Mouse (Mus musculus): ENCODE measurements around the gene Arap2. TPM values are rescaled to one million over a fixed set of nuclear protein-coding genes. Genes with fewer than 3 reads are reported as not detected.
A peak's percentile ranks its signal among the peaks of the same experiment; 100 is the strongest.

Gene Arap2
- 2.0 and 2.4 TPM in 2 replicates for polyA plus RNA-seq (2015; fragmentation: Nextera tagmentation; extraction: Ambion mirVana)

DNA sequence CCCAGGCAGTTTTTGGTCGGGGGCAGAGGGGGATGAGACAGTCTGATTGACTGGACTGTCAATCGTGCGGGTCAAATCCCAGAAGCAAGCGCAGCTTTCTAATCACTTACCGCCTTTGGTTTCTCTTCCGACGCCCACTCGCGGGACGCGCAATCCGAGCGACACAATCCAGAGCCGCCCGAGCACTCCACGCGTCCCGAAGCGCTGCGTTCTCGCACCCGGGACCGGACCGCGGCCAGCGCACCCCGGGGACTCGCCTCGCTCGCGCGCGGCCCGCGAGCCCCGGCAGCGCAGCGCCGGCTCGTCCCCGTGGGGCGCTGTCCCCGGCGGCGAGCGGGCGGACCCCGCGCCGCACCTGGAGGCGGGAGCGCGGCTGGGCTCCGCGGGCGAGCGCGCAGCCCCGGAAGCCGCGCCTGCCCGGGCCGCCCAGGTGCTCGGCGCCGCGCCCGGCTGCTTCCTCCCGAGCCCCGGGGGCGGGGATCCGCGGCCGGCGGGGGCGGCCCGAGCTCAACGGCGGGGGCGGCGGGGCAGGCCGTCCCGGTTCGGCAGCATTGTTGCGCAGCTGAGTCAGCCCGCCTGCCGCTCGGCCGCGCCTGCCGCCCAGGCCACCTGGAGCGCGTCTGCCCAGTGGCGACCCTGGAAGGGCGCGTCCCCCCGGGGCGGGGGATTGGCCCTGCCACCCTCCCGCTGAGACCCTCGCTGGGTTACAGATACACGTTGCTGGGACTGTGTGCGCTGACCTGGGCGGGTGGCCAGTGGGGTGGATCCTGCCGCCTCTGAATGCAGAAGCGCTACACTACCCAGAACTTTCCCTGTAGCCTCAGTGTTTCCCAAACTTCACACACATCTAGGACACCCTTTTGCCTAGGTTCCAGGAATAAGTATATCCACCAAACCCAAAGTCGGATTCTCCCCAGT, at the start of gene Arap2:
TSS of gene Arap2 (minus strand) at position 376 of the 918 bp plus-strand sequence.
- Histone ChIP-seq H3K4me2 (peak within 1 kb of the TSS; percentile 66), H3K9me3 (replicated peaks) (no peaks in the 10 kb centered on the region), H3K4me3 (replicated peaks) (peak within 1 kb of the TSS; percentile 61), H3K27ac (no peak within 1 kb of the TSS), H3K4me1 (replicated peaks) (peaks cover 8% of the 10 kb centered on the region; the same call in 1 of the 2 replicates), H3K36me3 (no peaks in the 10 kb centered on the region), H3K27me3 (peaks cover 15% of the 10 kb centered on the region), H3K9ac (peak within 1 kb of the TSS; percentile 54)
- ATAC-seq (ENCODE audit: low read depth) (peak; percentile 74), DNase-seq (no peak)
- under 1% methylated on average over 75 of the region's 106 CpGs for WGBS (ENCODE audit: insufficient replicate concordance)

- Histone ChIP-seq H3K4me3 (replicated peaks) (no peak overlapping the region), H3K4me1 (replicated peaks) (no peaks in the 10 kb centered on the region), H3K36me3 (no peaks in the 10 kb centered on the region), H3K4me2 (no peak overlapping the region), H3K9ac (no peak overlapping the region), H3K9me3 (replicated peaks) (no peaks in the 10 kb centered on the region), H3K27me3 (no peaks in the 10 kb centered on the region), H3K27ac (no peak overlapping the region)
- 53% methylated on average over 1 of the region's 1 CpGs for WGBS (ENCODE audit: insufficient replicate concordance)
- DNase-seq (no peak), ATAC-seq (ENCODE audit: low read depth) (no peak)
Observed at GRCm38 (mm10) chr5:62815741-62816140, 49.8 kb upstream of the Arap2 start.

DNA sequence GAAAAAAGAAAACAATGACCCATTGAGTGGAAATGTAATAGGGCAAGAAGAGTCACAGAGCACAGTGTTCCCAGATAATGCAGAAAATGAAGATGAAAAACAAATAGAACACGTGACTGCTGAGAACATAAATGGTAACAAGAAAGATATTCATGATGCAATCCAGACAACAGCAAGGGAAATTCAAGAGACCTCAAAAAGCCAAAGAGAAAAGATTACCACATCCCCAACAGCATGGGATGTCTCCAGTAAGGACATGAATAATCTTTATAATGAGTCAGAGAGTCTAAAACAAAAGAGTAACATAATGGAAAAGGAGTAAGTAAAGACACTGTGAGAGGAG, 48.1 kb upstream of the Arap2 start:
- Histone ChIP-seq H3K9me3 (replicated peaks) (no peaks in the 10 kb centered on the region), H3K9ac (no peak overlapping the region), H3K36me3 (no peaks in the 10 kb centered on the region), H3K4me3 (replicated peaks) (no peak overlapping the region), H3K4me2 (no peak overlapping the region), H3K27ac (no peak overlapping the region), H3K4me1 (replicated peaks) (no peaks in the 10 kb centered on the region), H3K27me3 (no peaks in the 10 kb centered on the region)
- ATAC-seq (ENCODE audit: low read depth) (no peak), DNase-seq (no peak)
- WGBS (ENCODE audit: insufficient replicate concordance) = 47% methylated on average over 1 of the region's 1 CpGs

DNA sequence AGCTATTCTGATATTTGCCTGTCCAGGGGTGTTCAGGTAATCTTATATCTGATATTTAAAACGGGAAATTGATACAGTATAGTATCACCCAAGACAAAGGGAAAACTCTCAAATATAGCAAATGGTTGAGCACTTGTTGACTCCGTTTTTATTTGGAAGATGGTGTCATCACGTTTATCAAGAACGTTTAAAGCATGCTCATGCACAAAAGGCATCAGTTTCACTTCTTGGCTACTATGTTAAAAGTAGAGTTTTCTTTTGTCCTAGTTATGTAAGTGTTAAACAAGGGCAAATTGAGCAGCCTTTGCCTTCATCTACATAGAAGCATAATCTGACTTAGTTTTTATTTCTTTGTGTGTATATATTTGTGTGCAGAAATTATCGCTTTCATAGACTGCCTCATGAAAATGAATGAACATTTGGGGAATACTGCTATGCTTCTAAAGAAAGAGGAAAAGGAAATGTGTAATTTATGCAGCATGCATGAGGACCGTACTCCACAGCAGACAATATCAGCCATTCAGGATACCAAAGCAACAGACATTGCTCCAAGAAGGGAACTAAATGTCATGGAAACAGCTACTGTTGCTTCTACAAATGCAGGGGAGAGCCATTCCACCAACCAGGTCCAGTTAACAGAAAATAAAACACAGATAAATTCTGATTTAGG, 47.6 kb upstream of the Arap2 start, which contains the start of gene Dthd1:
TSS of gene Dthd1 (plus strand) at position 422 of the 670 bp plus-strand sequence.
- H3K4me1 ChIP-seq (replicated peaks) = no peaks in the 10 kb centered on the region
- 65% methylated on average over 6 of the region's 6 CpGs for WGBS (ENCODE audit: insufficient replicate concordance)
- H3K4me2 ChIP-seq = no peak within 1 kb of the TSS
- H3K9ac ChIP-seq = no peak within 1 kb of the TSS
- no peaks in the 10 kb centered on the region for H3K36me3 ChIP-seq
- DNase-seq = no peak
- H3K9me3 ChIP-seq (replicated peaks) = no peaks in the 10 kb centered on the region
- no peak within 1 kb of the TSS for H3K27ac ChIP-seq
- no peak within 1 kb of the TSS for H3K4me3 ChIP-seq (replicated peaks)
- no peak for ATAC-seq (ENCODE audit: low read depth)
- H3K27me3 ChIP-seq = no peaks in the 10 kb centered on the region

GRCm38 (mm10) chr5:62792776-62793175, 26.8 kb upstream of the Arap2 start:
- H3K4me1 ChIP-seq (replicated peaks) = no peaks in the 10 kb centered on the region
- ATAC-seq (ENCODE audit: low read depth) (no peak), DNase-seq (no peak)
- no peak overlapping the region for H3K4me2 ChIP-seq
- no peak overlapping the region for H3K9ac ChIP-seq
- no peak overlapping the region for H3K4me3 ChIP-seq (replicated peaks)
- no peak overlapping the region for H3K27ac ChIP-seq
- no peaks in the 10 kb centered on the region for H3K36me3 ChIP-seq
- 76% methylated on average over 1 of the region's 1 CpGs for WGBS (ENCODE audit: insufficient replicate concordance)
- no peaks in the 10 kb centered on the region for H3K9me3 ChIP-seq (replicated peaks)
- no peaks in the 10 kb centered on the region for H3K27me3 ChIP-seq

GRCm38 (mm10) chr5:62790921-62791564, 25.1 kb upstream of the Arap2 start:
- no peaks in the 10 kb centered on the region for H3K9me3 ChIP-seq (replicated peaks)

GRCm38 (mm10) chr5:62786809-62787208, 20.9 kb upstream of the Arap2 start:
- Histone ChIP-seq H3K27me3 (no peaks in the 10 kb centered on the region), H3K9ac (no peak overlapping the region), H3K27ac (no peak overlapping the region), H3K9me3 (replicated peaks) (no peaks in the 10 kb centered on the region), H3K36me3 (no peaks in the 10 kb centered on the region), H3K4me1 (replicated peaks) (no peaks in the 10 kb centered on the region), H3K4me3 (replicated peaks) (no peak overlapping the region), H3K4me2 (no peak overlapping the region)
- WGBS (ENCODE audit: insufficient replicate concordance) = 67% methylated on average over 3 of the region's 3 CpGs
- DNase-seq (no peak), ATAC-seq (ENCODE audit: low read depth) (no peak)

More at GRCm38 (mm10) chr5:62790921-62791564, 25.1 kb upstream of the Arap2 start:
- DNase-seq = no peak
- Histone ChIP-seq H3K9ac (no peak overlapping the region), H3K4me1 (replicated peaks) (no peaks in the 10 kb centered on the region), H3K4me3 (replicated peaks) (no peak overlapping the region), H3K36me3 (no peaks in the 10 kb centered on the region), H3K4me2 (no peak overlapping the region), H3K27me3 (no peaks in the 10 kb centered on the region), H3K27ac (no peak overlapping the region)
- WGBS (ENCODE audit: insufficient replicate concordance) = 69% methylated on average over 5 of the region's 5 CpGs
- no peak for ATAC-seq (ENCODE audit: low read depth)

GRCm38 (mm10) chr5:62778682-62779081, 12.7 kb upstream of the Arap2 start:
- Histone ChIP-seq H3K4me1 (replicated peaks) (no peaks in the 10 kb centered on the region), H3K36me3 (no peaks in the 10 kb centered on the region), H3K27me3 (no peaks in the 10 kb centered on the region), H3K4me3 (replicated peaks) (no peak overlapping the region), H3K9ac (no peak overlapping the region), H3K4me2 (no peak overlapping the region), H3K27ac (no peak overlapping the region), H3K9me3 (replicated peaks) (no peaks in the 10 kb centered on the region)
- DNase-seq (no peak), ATAC-seq (ENCODE audit: low read depth) (no peak)
- whole genome bisulfite sequencing (ENCODE audit: insufficient replicate concordance) = 72% methylated on average over 5 of the region's 5 CpGs

- Histone ChIP-seq H3K36me3 (no peaks in the 10 kb centered on the region), H3K9ac (no peak overlapping the region), H3K4me3 (replicated peaks) (no peak overlapping the region), H3K4me1 (replicated peaks) (no peaks in the 10 kb centered on the region), H3K4me2 (no peak overlapping the region), H3K27me3 (no peaks in the 10 kb centered on the region), H3K9me3 (replicated peaks) (no peaks in the 10 kb centered on the region), H3K27ac (no peak overlapping the region)
- 87% methylated on average over 8 of the region's 8 CpGs for WGBS (ENCODE audit: insufficient replicate concordance)
- no peak for DNase-seq
- no peak for ATAC-seq (ENCODE audit: low read depth)
Observed at GRCm38 (mm10) chr5:62777804-62778203, 11.8 kb upstream of the Arap2 start.

DNA sequence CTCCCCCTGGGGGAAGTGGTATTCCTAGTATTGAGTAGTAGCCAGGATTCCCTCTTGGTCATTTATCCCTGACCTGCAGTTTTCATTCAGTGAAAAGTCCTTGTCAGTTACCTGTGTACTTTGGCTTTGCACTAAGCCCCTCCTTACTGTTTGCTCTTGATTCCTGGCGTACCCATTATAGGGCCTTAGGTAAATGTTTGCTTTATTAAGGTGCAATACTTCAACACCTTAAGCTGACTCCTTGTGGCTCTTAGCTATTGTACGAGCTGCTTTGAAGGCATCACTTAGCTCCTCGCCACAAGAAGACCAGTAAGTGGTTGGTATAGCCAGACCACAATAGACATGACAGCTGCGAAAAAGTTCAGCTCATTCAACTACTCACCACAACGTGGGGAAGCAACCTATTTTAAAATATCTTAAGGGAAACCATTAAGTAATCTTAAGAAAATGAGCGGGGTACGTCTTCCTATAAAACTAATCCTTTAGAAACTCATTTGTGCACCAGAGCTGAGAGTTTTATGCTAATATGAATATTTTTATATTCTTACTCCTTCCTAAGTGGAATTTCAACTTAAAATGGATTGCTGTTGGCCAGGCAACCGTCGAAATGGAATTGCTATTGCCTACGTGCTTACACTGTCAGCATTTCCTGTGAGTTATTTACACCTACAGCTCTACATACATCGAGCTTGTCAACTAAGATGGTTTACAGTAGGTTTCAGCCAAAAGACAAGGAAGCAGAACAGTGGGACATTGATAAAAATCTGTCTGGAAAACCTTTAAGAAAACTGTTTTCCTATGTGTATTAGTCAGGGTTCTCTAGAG, 6.0 kb upstream of the Arap2 start:
- ATAC-seq (ENCODE audit: low read depth) = no peak
- DNase-seq = no peak
- H3K4me3 ChIP-seq (replicated peaks) = no peak overlapping the region
- no peaks in the 10 kb centered on the region for H3K9me3 ChIP-seq (replicated peaks)
- H3K36me3 ChIP-seq = no peaks in the 10 kb centered on the region
- H3K4me2 ChIP-seq = no peak overlapping the region
- 0 out of 2 replicates have a peak, but pooled peaks cover under 1% of the 10 kb centered on the region for H3K27me3 ChIP-seq
- H3K4me1 ChIP-seq (replicated peaks) = no peaks in the 10 kb centered on the region
- WGBS (ENCODE audit: insufficient replicate concordance) = 50% methylated on average over 11 of the region's 11 CpGs
- no peak overlapping the region for H3K27ac ChIP-seq
- H3K9ac ChIP-seq = no peak overlapping the region

GRCm38 (mm10) chr5:62765459-62765783, 538 bp downstream of the Arap2 start:
- H3K9ac ChIP-seq = peak overlapping the region; percentile 54; the same call in 1 of the 2 replicates
- H3K27me3 ChIP-seq = peaks cover 15% of the 10 kb centered on the region
- no peaks in the 10 kb centered on the region for H3K9me3 ChIP-seq (replicated peaks)
- no peaks in the 10 kb centered on the region for H3K36me3 ChIP-seq
- DNase-seq = no peak
- no peak overlapping the region for H3K27ac ChIP-seq
- H3K4me1 ChIP-seq (replicated peaks) = peaks cover 8% of the 10 kb centered on the region; the same call in 1 of the 2 replicates
- ATAC-seq (ENCODE audit: low read depth) = no peak
- 19% methylated on average over 5 of the region's 5 CpGs for WGBS (ENCODE audit: insufficient replicate concordance)
- peak overlapping the region; percentile 66 for H3K4me2 ChIP-seq
- peak overlapping the region; percentile 61 for H3K4me3 ChIP-seq (replicated peaks)
